Mouse (Mus musculus) central nervous system, embryonic 18 days (tissue): ENCODE measurements around the gene Wfdc2. TPM values are rescaled to one million over a fixed set of nuclear protein-coding genes. Genes with fewer than 3 reads are reported as not detected.

Source experiments
- polyA plus RNA-seq: library from polyadenylated mRNA; depleted of rRNA; stranded (reverse); fragments of >200 nt; gene quantifications from 2 replicates; pipeline ENCODE4 v1.2.3, GENCODE M21; 2012; rRNA removed

Gene Wfdc2
- polyA plus RNA-seq: 2.1 and 3.3 TPM in 2 replicates

DNA sequence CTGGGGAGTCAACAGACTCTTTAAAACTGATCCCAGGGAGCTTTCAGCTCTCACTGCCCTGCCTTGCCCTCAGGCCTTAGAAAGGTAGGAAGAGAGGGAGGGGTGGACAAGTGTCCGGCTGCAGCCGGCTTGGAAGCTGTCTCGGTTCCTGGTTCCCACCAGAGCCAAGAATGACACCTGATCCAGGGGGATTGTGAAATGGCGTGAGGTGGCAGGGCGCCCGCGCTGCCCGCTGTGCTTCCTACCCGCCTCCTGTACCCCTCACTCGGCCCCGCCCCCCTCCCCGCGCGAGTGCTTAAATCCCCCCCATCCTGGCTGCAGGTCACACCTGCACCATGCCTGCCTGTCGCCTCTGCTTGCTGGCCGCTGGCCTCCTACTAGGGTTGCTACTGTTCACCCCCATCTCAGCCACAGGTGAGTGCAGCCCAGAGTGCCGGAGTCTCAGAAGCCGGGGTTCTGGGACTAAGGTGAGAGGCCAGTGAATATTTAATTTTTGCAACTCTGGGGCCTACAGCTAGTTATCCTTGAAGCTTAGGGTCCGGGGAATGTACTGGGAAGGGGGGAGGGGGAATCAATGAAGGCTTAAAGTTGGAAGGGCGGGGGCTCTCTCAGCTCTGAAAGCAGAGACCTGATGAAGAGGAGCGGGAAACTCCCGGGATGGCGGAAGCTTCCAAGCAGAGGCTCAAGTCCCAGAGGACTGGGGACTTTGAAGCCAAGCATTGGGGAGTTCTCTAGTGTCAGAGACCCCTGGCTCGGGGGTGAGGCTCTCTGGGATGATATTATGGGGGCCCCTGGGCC lies at the start of gene Wfdc2:
Gene Wfdc2, plus strand, starts transcription at position 23 of the 798 bp plus-strand sequence.

DNA sequence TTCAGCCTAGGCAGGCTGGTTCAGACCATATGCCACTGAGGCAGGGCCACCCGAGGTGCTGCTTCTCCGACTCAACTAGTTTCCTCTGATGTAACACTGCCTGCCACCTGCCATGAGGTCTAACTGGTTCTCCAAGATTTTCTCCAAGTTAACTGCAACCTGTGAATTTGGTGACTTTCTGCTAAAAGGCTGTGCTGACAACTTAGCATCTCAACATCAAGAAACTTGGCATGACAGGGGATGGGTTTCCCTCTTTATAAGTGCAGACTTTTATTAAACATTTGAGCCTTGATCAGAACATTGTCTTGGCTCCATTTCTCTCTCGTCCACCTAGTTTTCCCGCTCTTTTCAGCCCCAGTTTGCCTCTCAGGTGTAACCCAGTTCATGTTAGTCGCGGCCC lies 11.1 kb downstream of the Wfdc2 start, which contains the start of gene Spint3:
Gene Spint3, minus strand, starts transcription at position 101 of the 400 bp plus-strand sequence.

DNA sequence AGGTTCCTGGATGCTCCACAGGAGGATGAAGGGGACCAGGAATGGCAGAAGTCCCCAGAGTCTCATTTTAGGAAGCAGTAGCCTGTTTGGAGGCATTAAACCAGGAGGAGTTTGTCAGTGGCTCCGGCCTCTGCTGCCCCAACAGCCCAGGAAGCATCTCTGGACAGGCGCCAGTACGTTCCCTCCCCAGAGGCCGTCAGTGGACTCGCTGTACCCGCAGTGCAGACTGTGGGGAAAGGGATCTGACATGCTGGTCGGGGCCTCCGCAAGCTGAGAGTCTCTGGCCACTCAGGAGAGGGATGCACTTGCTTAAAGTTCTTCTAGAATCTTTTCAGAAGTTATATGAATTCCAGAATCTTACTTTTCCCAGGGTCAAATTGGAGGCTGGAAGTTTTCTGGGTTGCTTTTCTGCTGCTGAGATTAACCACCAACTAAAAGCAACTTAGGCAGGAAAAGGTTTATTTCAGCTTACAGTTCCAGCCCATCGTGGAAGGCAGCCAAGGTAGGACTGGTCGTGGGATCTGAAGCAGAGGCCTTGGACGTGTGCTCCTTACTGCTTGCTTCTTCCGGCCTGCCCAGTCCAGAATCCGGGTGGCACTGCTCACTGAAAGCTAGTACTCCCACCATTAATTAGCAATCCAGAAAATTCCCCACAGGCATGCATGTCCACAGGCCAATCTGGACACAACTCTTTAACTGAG lies 23.0 kb downstream of the Wfdc2 start, which contains the start of gene Wfdc6a:
Gene Wfdc6a, minus strand, starts transcription at position 423 of the 701 bp plus-strand sequence.

DNA sequence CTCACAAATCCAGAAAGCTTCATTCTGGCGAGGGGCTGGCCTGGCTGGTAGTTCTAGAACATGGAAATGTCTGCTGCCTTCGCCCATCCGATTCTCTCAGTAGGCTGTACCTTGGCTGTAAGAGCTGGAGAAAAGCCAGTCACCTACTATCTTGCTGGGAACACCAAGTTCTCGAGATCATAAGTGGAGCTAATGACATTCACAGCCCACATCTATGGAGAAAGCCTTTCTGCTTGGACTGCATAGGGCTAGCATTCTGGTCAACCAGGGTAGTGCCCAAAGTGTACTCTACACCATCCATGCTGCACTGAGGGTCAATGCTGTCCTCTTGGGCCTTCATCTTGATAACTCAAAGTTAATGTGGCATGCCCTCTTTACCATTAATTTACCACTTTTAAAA lies 31.3 kb downstream of the Wfdc2 start, which contains the start of gene Eppin:
Gene Eppin, minus strand, starts transcription at position 101 of the 400 bp plus-strand sequence.

DNA sequence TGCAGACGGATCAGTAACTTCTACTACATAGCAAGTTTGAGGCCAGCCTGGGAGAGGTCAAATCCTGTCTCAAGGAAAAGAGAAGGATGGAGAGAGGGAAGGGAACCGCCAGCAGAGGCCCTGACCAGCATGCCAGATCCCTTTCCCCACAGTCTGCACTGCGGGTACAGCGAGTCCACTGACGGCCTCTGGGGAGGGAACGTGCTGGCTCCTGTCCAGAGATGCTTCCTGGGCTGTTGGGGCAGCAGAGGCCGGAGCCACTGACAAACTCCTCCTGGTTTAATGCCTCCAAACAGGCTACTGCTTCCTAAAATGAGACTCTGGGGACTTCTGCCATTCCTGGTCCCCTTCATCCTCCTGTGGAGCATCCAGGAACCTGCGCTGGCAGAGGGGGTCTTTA lies 51.3 kb downstream of the Wfdc2 start, which contains the start of the genes Wfdc6b and Wfdc8:
Gene Wfdc6b, plus strand, starts transcription at position 52 of the 400 bp plus-strand sequence.
Gene Wfdc8, minus strand, starts transcription at position 156 of the 400 bp plus-strand sequence.

Other genes starting within 250 kb of the Wfdc2 start
- gene Svs6, start 245.7 kb upstream of the Wfdc2 start, polyA plus RNA-seq: not detected in 2 replicates
- not detected in 2 replicates for gene Svs5, start 229.7 kb upstream of the Wfdc2 start, polyA plus RNA-seq
- gene Slpi, start 173.3 kb upstream of the Wfdc2 start, polyA plus RNA-seq: 0.16 and 0.70 TPM in 2 replicates
- 0.23 and 0.35 TPM in 2 replicates for gene Rbpjl, start 159.3 kb upstream of the Wfdc2 start, polyA plus RNA-seq
- 7.2 and 8.0 TPM in 2 replicates for gene Matn4, start 157.3 kb upstream of the Wfdc2 start, polyA plus RNA-seq
- gene Sdc4, start 118.5 kb upstream of the Wfdc2 start, polyA plus RNA-seq: 4.0 and 5.1 TPM in 2 replicates
- 64.2 TPM in 2 replicates for gene Sys1, start 105.4 kb upstream of the Wfdc2 start, polyA plus RNA-seq
- 9.1 and 11.2 TPM in 2 replicates for gene Gm20458, start 101.4 kb upstream of the Wfdc2 start, polyA plus RNA-seq
- gene Trp53tg5, start 88.7 kb upstream of the Wfdc2 start, polyA plus RNA-seq: not detected in 2 replicates
- gene Dbndd2, start 76.3 kb upstream of the Wfdc2 start, polyA plus RNA-seq: 21.0 and 24.6 TPM in 2 replicates
- 81.4 and 104 TPM in 2 replicates for gene Pigt, start 64.9 kb upstream of the Wfdc2 start, polyA plus RNA-seq
- not detected in 2 replicates for gene Spint3, start 11.0 kb downstream of the Wfdc2 start, polyA plus RNA-seq
- gene Wfdc6a, start 23.0 kb downstream of the Wfdc2 start, polyA plus RNA-seq: 0.15 TPM in 1 of 2 replicates, not detected in the other
- not detected in 2 replicates for gene Eppin, start 31.2 kb downstream of the Wfdc2 start, polyA plus RNA-seq
- not detected in 2 replicates for gene Wfdc6b, start 51.1 kb downstream of the Wfdc2 start, polyA plus RNA-seq
- not detected in 2 replicates for gene Wfdc8, start 51.2 kb downstream of the Wfdc2 start, polyA plus RNA-seq
- gene Wfdc16, start 76.4 kb downstream of the Wfdc2 start, polyA plus RNA-seq: not detected in 2 replicates
- 0.21 TPM in 1 of 2 replicates, not detected in the other for gene Wfdc10, start 93.6 kb downstream of the Wfdc2 start, polyA plus RNA-seq
- not detected in 2 replicates for gene Wfdc9, start 94.2 kb downstream of the Wfdc2 start, polyA plus RNA-seq
- gene Wfdc11, start 111.7 kb downstream of the Wfdc2 start, polyA plus RNA-seq: not detected in 2 replicates
- gene Wfdc13, start 122.7 kb downstream of the Wfdc2 start, polyA plus RNA-seq: not detected in 2 replicates
- gene Spint4, start 136.1 kb downstream of the Wfdc2 start, polyA plus RNA-seq: not detected in 2 replicates
- gene Spint5, start 152.9 kb downstream of the Wfdc2 start, polyA plus RNA-seq: not detected in 2 replicates
- gene Wfdc3, start 183.5 kb downstream of the Wfdc2 start, polyA plus RNA-seq: 1.0 and 1.3 TPM in 2 replicates
- 51.1 and 51.2 TPM in 2 replicates for gene Dnttip1, start 183.6 kb downstream of the Wfdc2 start, polyA plus RNA-seq
- gene Ube2c, start 207.5 kb downstream of the Wfdc2 start, polyA plus RNA-seq: 38.6 and 43.3 TPM in 2 replicates
- gene Tnnc2, start 217.6 kb downstream of the Wfdc2 start, polyA plus RNA-seq: 1.3 and 106 TPM in 2 replicates
- gene Snx21, start 223.4 kb downstream of the Wfdc2 start, polyA plus RNA-seq: 47.2 TPM in 2 replicates
- 28.9 and 30.7 TPM in 2 replicates for gene Acot8, start 242.5 kb downstream of the Wfdc2 start, polyA plus RNA-seq
- 9.1 and 9.4 TPM in 2 replicates for gene Zswim3, start 242.7 kb downstream of the Wfdc2 start, polyA plus RNA-seq